Mouse (Mus musculus) stomach, postnatal 0 days (tissue): ENCODE measurements around the gene Zbtb39.

Source experiments
- CTCF ChIP-seq: IDR thresholded peaks from 2 replicates; pipeline ENCODE4 v1.5.1; 2016; ENCODE audit warnings: antibody characterized with exemption, low read depth, mild to moderate bottlenecking, moderate library complexity
- EP300 ChIP-seq: optimal IDR thresholded peaks from 2 replicates; pipeline ENCODE3; 2016; ENCODE audit warnings: antibody characterized with exemption

DNA sequence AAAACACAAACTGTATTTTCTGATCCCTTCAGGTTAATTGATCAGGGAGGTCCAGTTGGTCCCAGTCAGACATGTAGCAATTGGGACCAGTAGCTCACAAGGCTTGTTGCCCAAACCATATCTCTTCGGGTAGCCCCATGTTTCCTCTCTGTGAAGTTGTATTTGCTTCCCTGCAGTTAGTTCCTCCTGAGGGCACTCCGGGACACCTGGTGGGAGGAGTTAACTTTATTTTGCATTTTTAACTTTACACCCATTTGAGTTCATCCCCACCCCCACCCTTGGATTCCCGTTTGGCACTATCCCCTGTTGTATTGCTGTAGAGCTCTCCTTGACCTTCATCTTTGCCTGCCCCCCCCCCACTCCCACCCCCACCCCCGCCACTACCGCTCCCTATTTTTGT lies 6.5 kb downstream of the Zbtb39 start:
- no peak for TF ChIP-seq EP300
- TF ChIP-seq CTCF: no peak
